Mouse (Mus musculus): Measurements from ENCODE around the gene Ccdc117. TPM values are rescaled to one million over a fixed set of nuclear protein-coding genes. Genes with fewer than 3 reads are reported as not detected.
A peak's percentile ranks its signal among the peaks of the same experiment; 100 is the strongest.
"Not testable (repeated sequence)": the region's sequence is repeated elsewhere in the genome, so short reads cannot be mapped to it uniquely, and the experiment has no call there.

Ccdc117 gene
- polyA plus RNA-seq, 1 experiment from 2014 or later = 14.4 TPM

DNA sequence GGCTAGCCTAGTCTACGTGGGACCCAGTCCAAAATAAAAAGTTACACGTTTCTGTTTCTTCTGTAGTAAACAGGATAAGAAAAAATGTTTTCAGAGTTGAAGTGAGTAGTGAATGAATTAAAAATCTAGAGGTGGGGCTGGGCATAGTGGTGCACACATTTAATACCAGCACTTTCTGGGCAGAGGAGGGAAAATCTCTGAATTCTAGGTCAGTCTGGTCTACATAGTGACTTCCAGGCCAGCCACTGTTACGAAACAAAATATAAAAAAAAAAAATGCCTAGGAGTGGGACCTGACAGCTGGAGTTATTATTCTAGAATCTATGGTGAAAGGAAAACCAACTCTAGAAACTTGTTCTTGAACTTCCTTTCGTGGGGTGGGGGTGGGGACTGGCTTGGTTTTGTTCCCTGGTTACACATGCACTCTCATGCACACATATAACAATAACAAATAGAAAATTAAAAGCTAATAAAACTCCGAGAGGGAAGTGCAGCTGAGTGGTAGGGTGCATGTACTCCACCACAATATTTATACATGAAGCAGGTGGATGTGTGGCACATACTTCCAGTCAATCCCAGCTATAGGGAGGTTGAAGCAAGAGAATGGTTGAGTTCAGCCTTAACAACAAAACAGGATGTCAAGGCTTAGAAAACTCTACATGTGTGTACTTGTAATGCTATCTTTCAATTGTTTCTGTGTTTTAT lies 647 bp upstream of the Ccdc117 start:
- peaks cover 4% of the 10 kb centered on the region; the same call in 1 of the 2 replicates for H3K4me1 ChIP-seq (ENCODE audit: control insufficient read depth, insufficient read depth, low read length)
- no peaks in the 10 kb centered on the region for H3K9me3 ChIP-seq (replicated peaks; ENCODE audit: control insufficient read depth, low read length)
- peak overlapping the region; percentile 86 for H3K4me2 ChIP-seq
- 48% methylated on average over 5 of the region's 5 CpGs for WGBS (ENCODE audit: insufficient replicate concordance)
- no peaks in the 10 kb centered on the region for H3K36me3 ChIP-seq (ENCODE audit: control insufficient read depth, insufficient read depth, low read length)
- H3K9ac ChIP-seq (ENCODE audit: low read depth, low read length) = no peak overlapping the region
- no peak overlapping the region for H3K27ac ChIP-seq (ENCODE audit: low read depth, low read length)
- no peak for ATAC-seq (replicated peaks; ENCODE audit: insufficient number of reproducible peaks, low FRiP score, low TSS enrichment)
- H3K27me3 ChIP-seq (ENCODE audit: control insufficient read depth, insufficient read depth, low read length) = no peaks in the 10 kb centered on the region
- peak overlapping the region; percentile 75; the same call in 1 of the 2 replicates for H3K4me3 ChIP-seq (ENCODE audit: low read depth, low read length)

DNA sequence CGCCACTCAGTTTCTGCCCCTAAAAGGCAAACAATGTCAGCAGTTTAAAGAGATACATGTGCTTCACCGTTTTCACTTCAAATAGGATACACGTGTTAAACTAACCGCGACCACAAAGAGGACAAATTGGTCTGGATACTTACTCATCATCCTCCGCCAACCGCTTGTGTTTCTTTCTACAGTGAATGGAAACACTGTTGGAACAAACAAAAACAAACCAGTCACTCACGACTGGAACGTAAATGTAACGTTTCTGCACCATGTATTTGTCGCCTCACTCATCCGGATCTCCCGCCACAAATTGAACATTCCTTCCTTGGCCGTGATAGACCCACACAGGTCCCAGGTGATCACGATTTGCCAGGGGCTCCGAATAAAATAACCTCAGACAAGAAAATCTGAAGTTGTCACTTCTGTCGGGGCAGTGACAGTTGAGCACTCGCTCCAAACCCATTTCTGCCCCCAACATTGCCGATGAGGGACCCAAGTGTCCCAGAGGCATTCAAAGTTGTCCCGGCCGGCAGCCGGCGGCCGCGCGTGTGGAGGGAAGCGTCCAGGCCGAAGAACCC lies 673 bp downstream of the Ccdc117 start:
- WGBS (ENCODE audit: insufficient replicate concordance) = 2% methylated on average over 28 of the region's 28 CpGs
- Histone ChIP-seq H3K9ac (ENCODE audit: low read depth, low read length) (peak overlapping the region; percentile 92), H3K4me2 (peak overlapping the region; percentile 86), H3K27me3 (ENCODE audit: control insufficient read depth, insufficient read depth, low read length) (no peaks in the 10 kb centered on the region), H3K4me1 (ENCODE audit: control insufficient read depth, insufficient read depth, low read length) (peaks cover 4% of the 10 kb centered on the region; the same call in 1 of the 2 replicates), H3K27ac (ENCODE audit: low read depth, low read length) (peak overlapping the region; percentile 81), H3K36me3 (ENCODE audit: control insufficient read depth, insufficient read depth, low read length) (no peaks in the 10 kb centered on the region), H3K9me3 (replicated peaks; ENCODE audit: control insufficient read depth, low read length) (no peaks in the 10 kb centered on the region), H3K4me3 (ENCODE audit: low read depth, low read length) (peak overlapping the region; percentile 75)
- ATAC-seq (replicated peaks; ENCODE audit: insufficient number of reproducible peaks, low FRiP score, low TSS enrichment) = no peak

DNA sequence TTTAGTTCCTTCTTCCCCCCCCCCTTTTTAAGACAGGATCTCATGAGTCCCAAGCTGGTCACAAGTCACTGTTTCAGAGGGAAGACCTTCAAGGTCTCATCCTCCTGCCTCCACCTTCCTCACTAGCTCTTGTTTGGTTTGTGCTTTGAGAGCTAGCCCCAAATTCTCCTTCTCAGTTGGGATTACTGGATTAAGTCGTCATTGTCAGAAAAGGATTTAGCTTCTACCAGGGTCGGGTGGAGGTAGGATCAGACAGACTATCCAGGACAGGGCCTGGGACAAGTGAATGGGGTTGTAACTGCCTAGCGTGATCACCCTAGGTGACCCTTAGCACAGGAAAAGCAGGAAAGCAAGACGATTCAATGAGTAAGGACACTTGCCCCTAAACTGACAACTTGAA lies 1.7 kb downstream of the Ccdc117 start:
- WGBS (ENCODE audit: insufficient replicate concordance) = 48% methylated on average over 4 of the region's 4 CpGs
- Histone ChIP-seq H3K27me3 (ENCODE audit: control insufficient read depth, insufficient read depth, low read length) (no peaks in the 10 kb centered on the region), H3K4me1 (ENCODE audit: control insufficient read depth, insufficient read depth, low read length) (peaks cover 4% of the 10 kb centered on the region; the same call in 1 of the 2 replicates), H3K4me3 (ENCODE audit: low read depth, low read length) (peak overlapping the region; percentile 75), H3K9ac (ENCODE audit: low read depth, low read length) (peak overlapping the region; percentile 92; the same call in 1 of the 2 replicates), H3K4me2 (peak overlapping the region; percentile 86), H3K27ac (ENCODE audit: low read depth, low read length) (no peak overlapping the region), H3K36me3 (ENCODE audit: control insufficient read depth, insufficient read depth, low read length) (no peaks in the 10 kb centered on the region), H3K9me3 (replicated peaks; ENCODE audit: control insufficient read depth, low read length) (no peaks in the 10 kb centered on the region)
- ATAC-seq (replicated peaks; ENCODE audit: insufficient number of reproducible peaks, low FRiP score, low TSS enrichment) = no peak

DNA sequence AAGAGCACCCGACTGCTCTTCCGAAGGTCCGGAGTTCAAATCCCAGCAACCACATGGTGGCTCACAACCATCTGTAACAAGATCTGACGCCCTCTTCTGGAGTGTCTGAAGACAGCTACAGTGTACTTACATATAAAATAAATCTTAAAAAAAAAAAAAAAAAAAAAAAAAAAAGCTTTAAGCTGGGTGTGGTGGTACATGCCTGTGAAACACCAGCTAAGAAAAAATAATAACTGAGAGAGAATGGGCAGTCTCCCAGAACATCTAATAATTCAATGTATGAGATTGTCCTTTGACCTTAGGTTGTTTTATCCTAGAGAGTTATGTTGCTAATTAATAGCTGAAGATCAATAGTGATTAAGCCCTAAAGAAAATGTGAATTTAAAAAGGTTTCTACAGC lies 4.5 kb downstream of the Ccdc117 start:
- not testable (repeated sequence) for H3K9ac ChIP-seq (ENCODE audit: low read depth, low read length); H3K27ac ChIP-seq (ENCODE audit: low read depth, low read length); H3K4me1 ChIP-seq (ENCODE audit: control insufficient read depth, insufficient read depth, low read length); H3K27me3 ChIP-seq (ENCODE audit: control insufficient read depth, insufficient read depth, low read length); H3K4me2 ChIP-seq; H3K9me3 ChIP-seq (replicated peaks; ENCODE audit: control insufficient read depth, low read length); H3K4me3 ChIP-seq (ENCODE audit: low read depth, low read length); ATAC-seq (replicated peaks; ENCODE audit: insufficient number of reproducible peaks, low FRiP score, low TSS enrichment)
- H3K36me3 ChIP-seq (ENCODE audit: control insufficient read depth, insufficient read depth, low read length) = peaks cover 19% of the 10 kb centered on the region
- WGBS (ENCODE audit: insufficient replicate concordance) = 91% methylated on average over 4 of the region's 4 CpGs

DNA sequence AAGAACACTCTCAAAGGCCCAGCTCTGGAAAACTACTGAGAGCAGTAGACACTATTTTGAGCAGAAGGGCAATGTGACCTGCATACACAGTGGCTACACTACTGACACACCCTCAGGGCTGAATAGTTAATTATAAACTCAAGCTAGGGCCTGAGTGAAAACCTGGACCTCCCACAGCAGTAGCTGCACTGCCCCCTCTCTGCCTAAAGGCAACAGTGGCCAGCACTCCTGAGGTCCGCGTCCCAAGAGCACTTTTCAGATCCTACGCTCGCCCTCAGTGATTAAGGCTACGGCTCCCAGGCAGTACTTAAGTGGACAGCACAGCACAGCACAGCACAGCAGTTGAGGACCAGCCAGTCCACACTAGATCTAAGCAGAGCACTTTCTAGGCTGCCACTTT lies 8.9 kb downstream of the Ccdc117 start:
- H3K4me1 ChIP-seq (ENCODE audit: control insufficient read depth, insufficient read depth, low read length) = no peaks in the 10 kb centered on the region
- no peaks in the 10 kb centered on the region for H3K9me3 ChIP-seq (replicated peaks; ENCODE audit: control insufficient read depth, low read length)
- 78% methylated on average over 5 of the region's 5 CpGs for WGBS (ENCODE audit: insufficient replicate concordance)
- no peak overlapping the region for H3K4me2 ChIP-seq
- no peaks in the 10 kb centered on the region for H3K27me3 ChIP-seq (ENCODE audit: control insufficient read depth, insufficient read depth, low read length)
- peaks cover 29% of the 10 kb centered on the region for H3K36me3 ChIP-seq (ENCODE audit: control insufficient read depth, insufficient read depth, low read length)
- H3K9ac ChIP-seq (ENCODE audit: low read depth, low read length) = no peak overlapping the region
- no peak overlapping the region for H3K27ac ChIP-seq (ENCODE audit: low read depth, low read length)
- H3K4me3 ChIP-seq (ENCODE audit: low read depth, low read length) = no peak overlapping the region
- ATAC-seq (replicated peaks; ENCODE audit: insufficient number of reproducible peaks, low FRiP score, low TSS enrichment) = no peak

DNA sequence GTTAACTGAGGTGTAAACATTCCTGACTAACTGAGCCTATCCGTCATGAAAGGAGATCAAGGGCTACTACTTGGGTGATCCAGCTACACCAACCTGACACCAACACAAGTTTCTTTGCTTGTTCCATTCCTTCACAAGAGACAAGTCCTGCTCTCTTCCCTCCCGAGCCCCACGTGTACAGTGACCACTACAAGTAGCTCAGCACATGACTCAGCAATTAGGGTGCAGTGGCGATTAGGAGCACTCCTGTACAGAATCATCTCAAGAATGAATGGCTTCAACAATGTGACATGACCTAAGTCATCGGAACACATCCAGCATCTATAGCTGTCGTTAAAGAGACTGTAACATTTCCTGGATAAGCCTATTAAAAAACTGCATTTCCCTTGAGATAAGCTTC lies 11.3 kb downstream of the Ccdc117 start:
- H3K27me3 ChIP-seq (ENCODE audit: control insufficient read depth, insufficient read depth, low read length) = no peaks in the 10 kb centered on the region
- H3K4me2 ChIP-seq = no peak overlapping the region
- no peak overlapping the region for H3K9ac ChIP-seq (ENCODE audit: low read depth, low read length)
- H3K36me3 ChIP-seq (ENCODE audit: control insufficient read depth, insufficient read depth, low read length) = peaks cover 29% of the 10 kb centered on the region
- H3K9me3 ChIP-seq (replicated peaks; ENCODE audit: control insufficient read depth, low read length) = no peaks in the 10 kb centered on the region
- H3K4me3 ChIP-seq (ENCODE audit: low read depth, low read length) = no peak overlapping the region
- no peaks in the 10 kb centered on the region for H3K4me1 ChIP-seq (ENCODE audit: control insufficient read depth, insufficient read depth, low read length)
- ATAC-seq (replicated peaks; ENCODE audit: insufficient number of reproducible peaks, low FRiP score, low TSS enrichment) = no peak
- 76% methylated on average over 6 of the region's 6 CpGs for WGBS (ENCODE audit: insufficient replicate concordance)
- no peak overlapping the region for H3K27ac ChIP-seq (ENCODE audit: low read depth, low read length)

DNA sequence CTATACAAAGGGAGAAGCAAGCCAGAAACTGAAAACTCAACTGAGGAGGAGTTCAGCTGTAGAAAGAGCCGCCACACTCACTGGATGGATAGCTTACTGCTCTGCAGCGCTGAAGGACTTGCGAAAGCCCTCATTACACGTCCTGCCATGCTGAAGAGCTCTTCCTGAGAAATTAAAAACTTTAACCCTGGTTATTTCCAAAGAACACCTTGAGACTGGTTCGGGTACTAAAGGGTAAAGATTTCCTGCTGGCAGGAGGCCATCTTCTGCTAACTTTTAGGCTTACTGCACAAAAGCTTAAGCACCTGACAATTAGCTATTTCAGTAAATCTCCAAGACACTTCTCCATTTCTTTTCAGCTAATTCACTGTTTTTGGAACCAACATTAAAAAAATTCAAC lies 11.8 kb downstream of the Ccdc117 start:
- no peak overlapping the region for H3K9ac ChIP-seq (ENCODE audit: low read depth, low read length)
- 86% methylated on average over 5 of the region's 5 CpGs for WGBS (ENCODE audit: insufficient replicate concordance)
- ATAC-seq (replicated peaks; ENCODE audit: insufficient number of reproducible peaks, low FRiP score, low TSS enrichment) = no peak
- H3K4me3 ChIP-seq (ENCODE audit: low read depth, low read length) = no peak overlapping the region
- H3K9me3 ChIP-seq (replicated peaks; ENCODE audit: control insufficient read depth, low read length) = no peaks in the 10 kb centered on the region
- no peak overlapping the region for H3K27ac ChIP-seq (ENCODE audit: low read depth, low read length)
- H3K4me1 ChIP-seq (ENCODE audit: control insufficient read depth, insufficient read depth, low read length) = no peaks in the 10 kb centered on the region
- H3K27me3 ChIP-seq (ENCODE audit: control insufficient read depth, insufficient read depth, low read length) = no peaks in the 10 kb centered on the region
- no peak overlapping the region for H3K4me2 ChIP-seq
- peaks cover 33% of the 10 kb centered on the region for H3K36me3 ChIP-seq (ENCODE audit: control insufficient read depth, insufficient read depth, low read length)

DNA sequence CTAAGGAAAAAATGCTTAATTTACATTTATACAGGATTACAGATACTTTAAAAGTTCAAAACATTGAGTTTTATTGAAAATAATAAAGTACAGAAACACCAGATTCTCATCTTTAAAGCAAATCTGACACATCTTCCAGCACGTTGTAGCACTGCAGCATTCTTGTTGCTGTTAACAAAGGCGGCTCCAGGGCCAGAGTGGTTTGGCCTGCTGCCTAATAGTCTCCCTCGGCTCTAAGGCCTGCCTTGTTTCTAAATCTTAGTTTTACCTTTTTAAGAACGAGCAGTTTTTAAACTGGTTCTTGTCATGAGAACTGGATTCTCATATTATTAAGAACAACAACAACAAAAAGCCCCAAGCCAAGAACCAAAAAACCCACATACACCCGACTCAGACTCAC lies 13.1 kb downstream of the Ccdc117 start:
- H3K9me3 ChIP-seq (replicated peaks; ENCODE audit: control insufficient read depth, low read length) = no peaks in the 10 kb centered on the region
- H3K36me3 ChIP-seq (ENCODE audit: control insufficient read depth, insufficient read depth, low read length) = peaks cover 33% of the 10 kb centered on the region
- WGBS (ENCODE audit: insufficient replicate concordance) = 71% methylated on average over 5 of the region's 5 CpGs
- H3K27me3 ChIP-seq (ENCODE audit: control insufficient read depth, insufficient read depth, low read length) = no peaks in the 10 kb centered on the region
- H3K4me1 ChIP-seq (ENCODE audit: control insufficient read depth, insufficient read depth, low read length) = no peaks in the 10 kb centered on the region
- ATAC-seq (replicated peaks; ENCODE audit: insufficient number of reproducible peaks, low FRiP score, low TSS enrichment) = no peak
- no peak overlapping the region for H3K9ac ChIP-seq (ENCODE audit: low read depth, low read length)
- no peak overlapping the region for H3K27ac ChIP-seq (ENCODE audit: low read depth, low read length)
- no peak overlapping the region for H3K4me2 ChIP-seq
- H3K4me3 ChIP-seq (ENCODE audit: low read depth, low read length) = no peak overlapping the region

Data from heart, embryonic 11.5 days (tissue).